Mouse (Mus musculus): ENCODE results near the gene Nfe2l2. TPM values are rescaled to one million over a fixed set of nuclear protein-coding genes. Genes with fewer than 3 reads are reported as not detected.

The Nfe2l2 gene
- polyA plus RNA-seq, 1 experiment from 2014 or later: 55.3 TPM

- WGBS: 62% methylated on average over 6 of the region's 6 CpGs
- no peak for ATAC-seq (ENCODE audit: insufficient number of reproducible peaks, insufficient read depth, low FRiP score, low read depth)
Measured at GRCm38 (mm10) chr2:75631421-75631820, 73.0 kb downstream of the Nfe2l2 start.

DNA sequence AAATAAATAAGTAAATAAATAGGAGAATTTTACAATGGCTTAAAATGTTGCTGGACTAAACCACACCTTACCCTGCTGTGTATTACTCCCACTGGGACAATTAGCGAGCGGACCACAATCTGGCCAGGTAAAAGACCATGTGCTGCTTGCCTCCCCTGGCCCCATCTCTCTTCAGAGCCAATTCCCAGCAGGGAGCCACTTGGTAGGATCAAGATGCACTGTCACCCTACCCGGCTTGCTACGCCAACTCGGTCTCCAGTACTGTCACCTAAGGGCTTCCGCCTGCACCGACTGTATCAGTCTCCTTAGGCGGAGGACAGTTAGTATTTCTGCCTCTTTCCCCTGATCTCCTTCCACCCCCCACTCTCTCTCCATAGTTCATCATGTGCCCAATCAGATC, 76.0 kb downstream of the Nfe2l2 start:
- Histone ChIP-seq H3K9me3 (ENCODE audit: control insufficient read depth, low read length) (no peaks in the 10 kb centered on the region), H3K4me2 (ENCODE audit: low read length) (no peak overlapping the region), H3K27ac (replicated peaks in 1 of 2; ENCODE audit: control insufficient read depth in 1 of 2, insufficient read depth in 1 of 2, low read depth in 2 of 2, low read length in 2 of 2) (no peak overlapping the region), H3K27me3 (ENCODE audit: control insufficient read depth, insufficient read depth, low read length) (no peaks in the 10 kb centered on the region), H3K4me3 (ENCODE audit: control insufficient read depth in 1 of 2, insufficient read depth in 1 of 2, low read depth in 1 of 2, low read length in 2 of 2) (no peak overlapping the region), H3K4me1 (ENCODE audit: control insufficient read depth in 2 of 2, insufficient read depth in 2 of 2, low read length in 2 of 2) (peaks cover 2 to 12% of the 10 kb centered on the region in 2 experiments), H3K9ac (ENCODE audit: low read length) (no peak overlapping the region), H3K36me3 (ENCODE audit: control insufficient read depth, insufficient read depth, low read length) (no peaks in the 10 kb centered on the region)
- ATAC-seq (ENCODE audit: insufficient number of reproducible peaks, insufficient read depth, low FRiP score, low read depth): no peak
- 84% methylated on average over 8 of the region's 8 CpGs for WGBS

More at GRCm38 (mm10) chr2:75631421-75631820, 73.0 kb downstream of the Nfe2l2 start:
- no peak overlapping the region for H3K9ac ChIP-seq (ENCODE audit: low read length)
- no peak overlapping the region for H3K27ac ChIP-seq (replicated peaks in 1 of 2; ENCODE audit: control insufficient read depth in 1 of 2, insufficient read depth in 1 of 2, low read depth in 2 of 2, low read length in 2 of 2)
- H3K4me2 ChIP-seq (ENCODE audit: low read length): no peak overlapping the region
- no peaks in the 10 kb centered on the region for H3K36me3 ChIP-seq (ENCODE audit: control insufficient read depth, insufficient read depth, low read length)
- H3K9me3 ChIP-seq (ENCODE audit: control insufficient read depth, low read length): no peaks in the 10 kb centered on the region
- H3K4me3 ChIP-seq (ENCODE audit: control insufficient read depth in 1 of 2, insufficient read depth in 1 of 2, low read depth in 1 of 2, low read length in 2 of 2): no peak overlapping the region
- peaks cover 2 to 12% of the 10 kb centered on the region in 2 experiments for H3K4me1 ChIP-seq (ENCODE audit: control insufficient read depth in 2 of 2, insufficient read depth in 2 of 2, low read length in 2 of 2)
- no peaks in the 10 kb centered on the region for H3K27me3 ChIP-seq (ENCODE audit: control insufficient read depth, insufficient read depth, low read length)

DNA sequence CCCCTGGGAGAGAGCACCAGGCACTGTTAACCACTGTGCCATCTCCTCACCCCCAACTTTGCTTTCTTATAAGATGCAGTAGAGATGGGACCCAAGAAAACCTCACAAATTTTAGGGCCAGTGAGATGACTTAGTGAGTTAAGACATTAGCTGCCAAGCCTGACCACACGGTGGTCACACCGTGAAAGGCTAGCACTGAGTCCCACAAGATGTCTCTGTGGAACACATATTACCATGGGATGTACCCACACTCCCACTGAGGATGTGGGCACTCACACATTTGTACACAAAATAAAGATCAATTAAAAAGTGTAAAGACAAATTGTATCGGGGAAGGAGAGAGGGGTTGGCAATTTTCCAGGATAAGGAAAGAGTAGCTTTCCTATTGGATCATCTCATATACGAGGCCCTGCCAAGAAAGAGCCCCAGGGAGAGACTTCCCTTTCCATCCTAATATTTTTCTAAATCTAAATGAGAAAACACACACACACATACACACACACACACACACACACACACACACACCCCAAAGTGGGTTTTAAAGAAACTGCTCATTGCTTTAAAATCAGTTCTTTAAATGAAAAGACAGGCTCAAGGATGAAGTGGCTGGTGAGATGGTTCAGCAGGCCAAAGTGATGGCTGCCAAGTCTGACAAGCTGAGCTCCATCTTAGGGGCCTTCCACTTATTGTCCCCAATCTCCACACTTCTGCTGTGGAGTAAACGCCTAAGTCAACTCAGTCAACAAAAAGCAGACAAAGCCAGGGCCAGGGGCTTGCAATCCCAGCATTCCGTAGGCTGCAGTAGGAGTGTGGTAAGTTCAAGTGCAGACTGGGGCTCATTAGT, 77.6 kb downstream of the Nfe2l2 start:
- Histone ChIP-seq H3K9me3 (ENCODE audit: control insufficient read depth, low read length) (no peaks in the 10 kb centered on the region), H3K36me3 (ENCODE audit: control insufficient read depth, insufficient read depth, low read length) (no peaks in the 10 kb centered on the region), H3K9ac (ENCODE audit: low read length) (no peak overlapping the region), H3K4me2 (ENCODE audit: low read length) (no peak overlapping the region), H3K27me3 (ENCODE audit: control insufficient read depth, insufficient read depth, low read length) (no peaks in the 10 kb centered on the region), H3K4me1 (ENCODE audit: control insufficient read depth in 2 of 2, insufficient read depth in 2 of 2, low read length in 2 of 2) (peaks cover 2 to 8% of the 10 kb centered on the region in 2 experiments), H3K4me3 (ENCODE audit: control insufficient read depth in 1 of 2, insufficient read depth in 1 of 2, low read depth in 1 of 2, low read length in 2 of 2) (no peak overlapping the region), H3K27ac (replicated peaks in 1 of 2; ENCODE audit: control insufficient read depth in 1 of 2, insufficient read depth in 1 of 2, low read depth in 2 of 2, low read length in 2 of 2) (no peak overlapping the region)
- no peak for ATAC-seq (ENCODE audit: insufficient number of reproducible peaks, insufficient read depth, low FRiP score, low read depth)
- WGBS: 77% methylated on average over 6 of the region's 6 CpGs

Small RNA genes within 50 kb of the gene (microRNA-seq; reads per million reads assigned to microRNA genes)
- not detected for gene Gm24574

Other genes starting within 250 kb of the Nfe2l2 start
- 121 and 134 TPM in 2 replicates for gene Hnrnpa3, start 45.4 kb downstream of the Nfe2l2 start, polyA plus RNA-seq (2014; fragmentation: Nextera tagmentation; extraction: Ambion mirVana)
- gene Agps, start 127.5 kb upstream of the Nfe2l2 start, polyA plus RNA-seq (2014; fragmentation: Nextera tagmentation; extraction: Ambion mirVana): 30.0 and 32.0 TPM in 2 replicates
- gene Ttc30b, start 233.9 kb upstream of the Nfe2l2 start, polyA plus RNA-seq (2014; fragmentation: Nextera tagmentation; extraction: Ambion mirVana): 11.7 and 12.8 TPM in 2 replicates